In the genomic region with DNA sequence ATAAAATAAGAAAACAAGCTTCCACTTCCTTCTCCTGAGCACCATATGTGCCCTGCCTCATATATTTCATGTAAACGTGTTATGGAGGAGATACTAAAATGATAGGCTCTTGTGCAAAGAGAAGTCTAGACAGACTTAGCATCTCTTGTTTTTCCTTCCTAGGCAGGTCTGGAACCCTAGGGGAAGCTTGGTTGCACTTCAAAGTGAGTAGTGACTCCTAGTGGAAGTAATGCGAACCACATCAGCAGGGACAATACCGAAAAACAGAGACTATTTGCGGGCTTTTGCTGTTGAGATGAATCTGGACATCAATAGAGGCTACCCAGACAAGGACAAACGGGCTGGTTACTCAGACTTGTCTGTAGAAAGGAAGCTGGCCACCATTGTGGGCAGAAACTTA, we compare ENCODE assay signal across 9 mouse cellular contexts. TPM values are rescaled to one million over a fixed set of nuclear protein-coding genes. Genes with fewer than 3 reads are reported as not detected.
A peak's percentile ranks its signal among the peaks of the same experiment; 100 is the strongest.
DNase-seq lines count a peak whose midpoint lies in the region; ATAC-seq and TF ChIP-seq lines count a peak whose summit lies in the region.
"Had no signal": no experiment of that assay in that cellular context is flagged by ENCODE, and none has a peak within 500 bp of the region (broad histone marks: within the 10 kb centered on the region; RNA-seq: fewer than 3 reads in every experiment).

No protein-coding gene starts in this region.

- no peak overlapping the region for H3K9ac ChIP-seq in liver, postnatal 0 days (replicated peaks)
- no peak overlapping the region for H3K9ac ChIP-seq in liver, embryonic 11.5 days (ENCODE audit: low read depth, low read length)
- no peak overlapping the region for H3K9ac ChIP-seq in lung, postnatal 0 days (replicated peaks; ENCODE audit: low read depth)
- H3K9ac ChIP-seq: heart, embryonic 15.5 days had no signal

- no peak overlapping the region for H3K4me3 ChIP-seq in liver, postnatal 0 days (ENCODE audit: low read depth, low read length)
- no peak overlapping the region for H3K4me3 ChIP-seq in liver, embryonic 11.5 days (ENCODE audit: low read depth, low read length)
- no peak overlapping the region for H3K4me3 ChIP-seq in lung, postnatal 0 days (ENCODE audit: low read depth, low read length)
- H3K4me3 ChIP-seq: heart, embryonic 15.5 days had no signal

- H3K36me3 ChIP-seq in liver, postnatal 0 days (replicated peaks; ENCODE audit: insufficient read depth, low read length) = no peaks in the 10 kb centered on the region
- H3K36me3 ChIP-seq in liver, embryonic 11.5 days (ENCODE audit: control insufficient read depth, insufficient read depth, low read length) = no peaks in the 10 kb centered on the region
- no peaks in the 10 kb centered on the region for H3K36me3 ChIP-seq in lung, postnatal 0 days (ENCODE audit: insufficient read depth, low read length)
- H3K36me3 ChIP-seq: heart, embryonic 15.5 days had no signal

- H3K4me2 ChIP-seq in liver, postnatal 0 days (ENCODE audit: low read depth, low read length) = no peak overlapping the region
- no peak overlapping the region for H3K4me2 ChIP-seq in liver, embryonic 11.5 days
- no peak overlapping the region for H3K4me2 ChIP-seq in lung, postnatal 0 days (replicated peaks; ENCODE audit: low read depth, low read length)
- H3K4me2 ChIP-seq: heart, embryonic 15.5 days had no signal

- no peaks in the 10 kb centered on the region for H3K4me1 ChIP-seq in liver, postnatal 0 days (ENCODE audit: insufficient read depth)
- no peaks in the 10 kb centered on the region for H3K4me1 ChIP-seq in liver, embryonic 11.5 days (replicated peaks; ENCODE audit: control insufficient read depth, insufficient read depth, low read length)
- H3K4me1 ChIP-seq in lung, postnatal 0 days (ENCODE audit: insufficient read depth, low read depth, low read length) = no peaks in the 10 kb centered on the region
- H3K4me1 ChIP-seq: heart, embryonic 15.5 days had no signal

- TF ChIP-seq CTCF in liver, postnatal 0 days (IDR thresholded peaks at IDR 0.05; ENCODE audit: low read depth) = peak; percentile 83
- peak; percentile 92 for TF ChIP-seq CTCF in lung, postnatal 0 days (IDR thresholded peaks at IDR 0.05)

- ATAC-seq in liver, postnatal 0 days = no peak
- ATAC-seq in liver, embryonic 11.5 days (replicated peaks; ENCODE audit: low FRiP score) = no peak
- ATAC-seq in lung, postnatal 0 days = peak; percentile 31; the same call in 1 of the 2 replicates

- DNase-seq in cerebellum, postnatal 10 days = peak; percentile 61 to 77
- no peak for DNase-seq in cerebellum, adult 11-12 months
- no peak for DNase-seq in liver, postnatal 0 days
- no peak for DNase-seq in liver, embryonic 11.5 days (ENCODE audit: low spot score)
- DNase-seq in embryo, embryonic 10 days (ENCODE audit: low spot score) = peak; percentile 78
- DNase-seq in lung, postnatal 0 days (ENCODE audit: low spot score) = peak; percentile 72
- DNase-seq in right cerebral cortex, postnatal 10 days (ENCODE audit: low spot score in 2 of 2) = no peak
- DNase-seq in ovary, postnatal 14 days (ENCODE audit: low spot score) = no peak

- H3K27ac ChIP-seq in liver, postnatal 0 days (ENCODE audit: low read depth) = no peak overlapping the region
- no peak overlapping the region for H3K27ac ChIP-seq in liver, embryonic 11.5 days (ENCODE audit: low read depth, low read length)
- no peak overlapping the region for H3K27ac ChIP-seq in lung, postnatal 0 days (ENCODE audit: low read length)
- H3K27ac ChIP-seq: heart, embryonic 15.5 days had no signal

- H3K27me3 ChIP-seq in liver, postnatal 0 days (ENCODE audit: insufficient read depth, low read length) = no peaks in the 10 kb centered on the region
- H3K27me3 ChIP-seq in liver, embryonic 11.5 days (replicated peaks; ENCODE audit: control insufficient read depth, insufficient read depth, low read length) = no peaks in the 10 kb centered on the region
- H3K27me3 ChIP-seq in lung, postnatal 0 days (replicated peaks; ENCODE audit: insufficient read depth, low read length) = no peaks in the 10 kb centered on the region
- H3K27me3 ChIP-seq: heart, embryonic 15.5 days had no signal

- TF ChIP-seq EP300 in liver, postnatal 0 days (IDR thresholded peaks at IDR 0.05; ENCODE audit: low read depth) = no peak
- no peak for TF ChIP-seq EP300 in lung, postnatal 0 days (IDR thresholded peaks at IDR 0.05)

- 13% methylated on average over 5 of the region's 5 CpGs for WGBS in liver, postnatal 0 days (ENCODE audit: insufficient replicate concordance)
- WGBS in liver, embryonic 11.5 days = 16% methylated on average over 5 of the region's 5 CpGs
- WGBS in lung, postnatal 0 days = 13% methylated on average over 5 of the region's 5 CpGs

- no peaks in the 10 kb centered on the region for H3K9me3 ChIP-seq in liver, postnatal 0 days (ENCODE audit: low read length)
- no peaks in the 10 kb centered on the region for H3K9me3 ChIP-seq in liver, embryonic 11.5 days (ENCODE audit: control insufficient read depth, low read length)
- H3K9me3 ChIP-seq in lung, postnatal 0 days (ENCODE audit: low read length) = no peaks in the 10 kb centered on the region
- H3K9me3 ChIP-seq: heart, embryonic 15.5 days had no signal

RNA-seq across cellular contexts. Expression of gene Adck2, which starts 6.1 kb away (rescaled TPM):
- polyA plus RNA-seq in liver, postnatal 0 days (2015; fragmentation: Nextera tagmentation; extraction: Ambion mirVana) = 15.8 and 17.1 TPM in 2 replicates
- 20.6 and 22.8 TPM in 2 replicates for polyA plus RNA-seq in liver, embryonic 11.5 days (2014; fragmentation: Nextera tagmentation; extraction: Ambion mirVana)
- 24.6 and 25.7 TPM in 2 replicates for polyA plus RNA-seq in lung, postnatal 0 days (2015; fragmentation: Nextera tagmentation; extraction: Ambion mirVana)

RNA-seq across cellular contexts. Expression of gene Dennd2a, which starts 9.9 kb away (rescaled TPM):
- 1.6 TPM in 2 replicates for polyA plus RNA-seq in liver, postnatal 0 days (2015; fragmentation: Nextera tagmentation; extraction: Ambion mirVana)
- 12.4 and 12.6 TPM in 2 replicates for polyA plus RNA-seq in liver, embryonic 11.5 days (2014; fragmentation: Nextera tagmentation; extraction: Ambion mirVana)
- 13.4 and 13.8 TPM in 2 replicates for polyA plus RNA-seq in lung, postnatal 0 days (2015; fragmentation: Nextera tagmentation; extraction: Ambion mirVana)

RNA-seq across cellular contexts. Expression of gene Gm42420, which starts 18.0 kb away (rescaled TPM):
- 1.2 and 1.9 TPM in 2 replicates for polyA plus RNA-seq in liver, postnatal 0 days (2015; fragmentation: Nextera tagmentation; extraction: Ambion mirVana)
- polyA plus RNA-seq in liver, embryonic 11.5 days (2014; fragmentation: Nextera tagmentation; extraction: Ambion mirVana) = 2.9 and 3.5 TPM in 2 replicates
- polyA plus RNA-seq in lung, postnatal 0 days (2015; fragmentation: Nextera tagmentation; extraction: Ambion mirVana) = 0.75 and 0.89 TPM in 2 replicates
- polyA plus RNA-seq: heart, embryonic 15.5 days had no signal

RNA-seq across cellular contexts. Expression of gene Ndufb2, which starts 24.8 kb away (rescaled TPM):
- polyA plus RNA-seq in liver, postnatal 0 days (2015; fragmentation: Nextera tagmentation; extraction: Ambion mirVana) = 248 and 260 TPM in 2 replicates
- polyA plus RNA-seq in liver, embryonic 11.5 days (2014; fragmentation: Nextera tagmentation; extraction: Ambion mirVana) = 311 and 331 TPM in 2 replicates
- 267 and 287 TPM in 2 replicates for polyA plus RNA-seq in lung, postnatal 0 days (2015; fragmentation: Nextera tagmentation; extraction: Ambion mirVana)

Comparison
In these comparisons a context has a peak if more than half of its experiments do, and no peak if none do; other contexts are left out.
1. DNase-seq: peak in cerebellum, postnatal 10 days (2 of 2), embryo, embryonic 10 days (single experiment) and lung, postnatal 0 days (single experiment); none in cerebellum, adult 11-12 months (single experiment), liver, postnatal 0 days (single experiment), liver, embryonic 11.5 days (single experiment), right cerebral cortex, postnatal 10 days (0 of 2) and ovary, postnatal 14 days (single experiment).